Mouse (Mus musculus): ENCODE results near the gene Slu7.

The Slu7 gene

DNA sequence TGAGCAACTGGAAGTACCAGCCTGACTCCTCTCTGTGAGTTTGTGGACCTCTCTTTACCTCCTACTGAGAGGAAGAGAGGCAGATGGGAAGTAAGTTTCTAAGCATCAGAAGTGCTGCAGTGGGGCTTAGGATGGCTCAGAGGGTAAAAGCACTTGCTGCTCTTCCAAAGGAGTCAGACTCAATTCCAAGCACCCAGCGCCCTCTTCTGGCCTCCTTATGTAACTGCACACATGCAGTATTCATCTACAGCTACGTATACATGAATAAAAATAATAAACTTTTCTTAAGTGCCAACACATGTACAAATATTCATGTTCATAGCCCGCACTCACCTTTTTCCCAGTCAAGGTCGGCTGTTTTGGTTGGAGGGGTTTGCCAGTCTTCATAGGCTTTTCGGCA is 9.2 kb upstream of the Slu7 start:
- DNase-seq (ENCODE audit: low spot score in 2 of 2) = no peak

DNA sequence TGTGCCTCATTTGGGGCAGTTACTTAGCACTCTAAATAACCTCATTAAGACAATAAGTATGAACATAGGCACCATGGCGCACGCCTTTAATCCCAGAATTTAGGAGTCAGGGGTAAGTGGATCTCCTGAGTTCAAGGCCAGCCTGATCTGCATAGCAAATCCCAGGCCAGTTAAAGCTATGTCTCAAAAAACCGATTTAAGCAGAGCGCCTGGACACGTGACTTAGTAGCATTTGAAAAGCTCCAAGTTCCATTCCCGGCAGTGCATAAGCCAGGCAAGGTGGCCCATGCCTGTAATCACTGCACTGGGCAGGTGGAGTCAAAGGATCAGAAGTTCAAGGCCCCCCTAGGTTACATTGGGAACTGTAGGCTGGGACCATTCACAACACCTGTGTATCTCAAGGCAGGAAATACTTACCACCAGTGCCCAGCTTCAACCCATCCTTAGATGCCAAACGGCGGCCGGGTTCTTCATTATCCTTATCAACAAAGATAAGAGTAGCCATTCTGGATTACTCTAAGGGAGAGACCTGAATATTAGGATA is 8.3 kb upstream of the Slu7 start:
- no peak for DNase-seq (ENCODE audit: low spot score in 2 of 2)

DNA sequence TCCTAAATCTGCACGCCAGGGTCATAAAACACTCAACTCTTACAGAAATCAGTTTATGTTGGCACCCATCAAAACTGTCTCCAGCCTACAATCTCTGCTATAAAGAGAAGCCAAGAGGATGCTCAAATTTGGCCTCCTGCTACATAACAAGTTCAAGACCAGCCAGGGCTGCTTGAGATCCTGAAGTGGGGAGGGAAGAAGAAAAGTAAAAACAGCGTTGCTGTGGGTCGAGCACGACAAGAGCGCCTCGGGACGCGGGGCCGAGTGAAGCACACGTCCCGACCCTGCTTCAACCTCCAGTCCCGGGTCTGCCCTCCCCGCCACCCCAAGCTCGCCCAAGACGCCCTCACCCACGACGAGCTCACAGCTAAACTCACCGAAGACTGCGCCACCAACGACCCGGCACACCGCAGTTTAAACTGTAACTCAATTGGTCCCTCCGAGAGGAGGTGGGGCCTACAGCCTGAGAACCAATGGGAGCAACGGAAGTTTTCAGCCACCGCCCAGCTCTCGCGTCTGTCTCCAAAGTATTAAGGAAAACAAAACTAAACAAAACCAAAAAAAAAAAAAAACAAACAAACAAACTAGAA is 7.6 kb upstream of the Slu7 start, which contains the start of gene Pttg1:
Pttg1 (minus strand) TSS at position 428 of the 590 bp plus-strand sequence.
- peak; percentile 63 to 66 for DNase-seq (ENCODE audit: low spot score in 2 of 2)

DNA sequence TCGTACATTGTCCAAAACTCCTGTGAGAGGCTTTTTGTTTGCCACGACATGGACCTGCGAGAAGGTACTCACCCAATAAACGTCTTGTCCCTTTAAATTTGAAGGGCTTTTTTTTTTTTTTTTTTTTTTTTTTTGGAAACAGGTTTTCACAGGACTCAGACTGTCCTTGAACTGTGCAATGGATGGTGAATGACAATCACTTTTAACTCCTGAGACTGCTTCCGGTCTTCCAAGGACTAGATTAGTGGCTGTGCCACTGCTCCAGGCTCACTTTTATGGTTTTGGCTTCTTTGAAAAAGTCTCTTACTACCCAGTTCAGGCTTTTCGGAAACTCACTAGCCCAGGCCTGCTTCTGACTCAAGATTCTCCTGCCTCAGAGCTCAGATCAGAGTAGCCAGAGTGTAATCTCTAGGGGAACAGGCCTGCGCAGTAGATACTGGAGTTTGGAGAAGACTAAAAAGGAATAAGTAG is 7.1 kb upstream of the Slu7 start:
- no peak for DNase-seq (ENCODE audit: low spot score in 2 of 2)

DNA sequence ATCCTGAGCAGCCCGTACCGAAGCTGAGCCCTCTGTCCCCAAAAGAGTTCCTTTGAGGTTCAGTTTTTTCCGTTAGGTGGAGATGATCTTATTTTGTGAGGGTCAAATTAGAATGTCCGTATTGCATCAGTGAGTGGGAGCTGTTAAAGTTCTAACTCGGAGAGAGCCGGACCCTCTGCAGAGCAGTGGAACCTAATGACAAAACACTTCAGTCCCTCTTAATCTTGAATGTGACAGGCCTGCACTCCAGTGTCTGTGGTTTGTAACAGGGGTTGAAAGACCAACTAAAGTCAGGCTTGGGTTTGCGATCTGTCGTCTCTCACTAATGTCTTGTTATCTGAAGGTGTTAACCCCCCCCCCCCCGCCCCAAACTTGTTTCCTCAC is 472 bp downstream of the Slu7 start:
- no peak for DNase-seq (ENCODE audit: low spot score in 2 of 2)

DNA sequence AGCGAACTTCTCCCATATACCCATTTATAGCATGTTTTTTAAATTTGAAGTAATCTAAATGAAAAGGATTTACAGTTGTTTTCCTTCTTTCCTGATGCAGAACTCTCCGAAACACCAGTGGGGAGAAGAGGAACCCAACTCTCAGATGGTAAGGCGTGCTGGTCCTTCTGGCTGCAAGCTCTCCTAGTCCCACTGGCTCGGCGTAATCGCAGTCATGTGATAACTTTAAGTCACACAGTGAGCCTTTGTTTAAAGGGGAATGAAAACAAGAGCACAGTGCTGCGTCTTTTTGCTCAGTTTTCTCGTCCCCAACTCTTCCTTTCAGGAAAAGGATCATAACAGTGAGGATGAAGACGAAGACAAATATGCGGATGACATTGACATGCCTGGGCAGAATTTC is 7.6 kb downstream of the Slu7 start:
- no peak for DNase-seq (ENCODE audit: low spot score in 2 of 2)

DNA sequence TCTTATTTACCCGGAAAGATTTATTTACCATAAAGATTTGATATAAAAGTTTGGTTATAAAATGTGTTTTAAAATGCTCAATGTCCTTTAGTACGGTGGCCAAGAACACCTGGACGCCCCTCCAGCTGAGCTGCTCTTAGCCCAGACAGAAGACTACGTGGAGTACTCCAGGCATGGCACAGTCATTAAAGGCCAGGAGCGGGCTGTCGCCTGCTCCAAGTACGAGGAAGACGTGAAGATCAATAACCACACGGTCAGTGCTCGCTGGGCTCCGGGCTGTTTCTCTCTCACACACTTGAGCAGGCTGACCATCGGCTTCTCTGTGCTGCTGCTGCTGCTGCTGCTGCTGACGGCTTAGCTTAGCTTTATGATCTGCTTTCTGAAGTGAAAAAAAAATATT is 9.6 kb downstream of the Slu7 start:
- DNase-seq (ENCODE audit: low spot score in 2 of 2) = no peak

DNA sequence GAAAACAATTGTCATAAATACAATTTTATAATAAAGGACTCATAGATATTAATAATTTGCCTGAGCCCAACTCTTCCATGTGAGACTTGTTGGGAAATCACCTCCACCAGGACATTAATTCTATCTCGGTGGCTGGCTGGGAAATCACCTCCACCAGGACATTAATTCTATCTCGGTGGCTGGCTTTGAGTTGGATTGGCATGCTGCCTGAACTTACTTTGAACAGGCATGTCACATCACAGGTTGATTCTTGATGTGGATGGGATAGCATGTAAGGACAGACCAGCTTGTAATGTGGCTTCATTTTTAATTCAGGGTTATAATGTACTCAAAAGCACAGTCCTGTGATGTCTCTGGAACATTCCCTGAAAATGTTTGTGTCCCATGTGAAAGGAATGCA is 16.4 kb downstream of the Slu7 start:
- no peak for DNase-seq (ENCODE audit: low spot score in 2 of 2)

DNA sequence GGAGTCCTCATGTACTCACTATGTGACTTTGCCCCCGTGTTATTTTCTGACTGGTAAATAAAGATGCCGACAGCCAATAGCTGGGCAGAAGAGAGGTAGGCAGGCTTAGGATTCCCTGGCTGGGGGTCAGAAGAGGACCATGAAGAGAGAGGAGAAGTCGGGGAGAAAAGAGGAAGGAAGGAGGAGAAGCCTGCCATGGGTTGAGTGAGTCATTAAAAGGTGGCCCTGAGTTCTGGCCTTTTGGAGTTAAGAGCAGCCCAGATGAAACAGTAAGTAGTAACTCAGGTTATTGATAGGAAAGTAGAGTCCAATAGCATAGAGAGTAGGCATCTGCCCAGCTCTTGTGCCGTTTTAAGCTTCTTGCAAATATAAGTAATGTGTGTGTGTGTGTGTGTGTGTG is 17.8 kb downstream of the Slu7 start:
- DNase-seq (ENCODE audit: low spot score in 2 of 2) = no peak

DNA sequence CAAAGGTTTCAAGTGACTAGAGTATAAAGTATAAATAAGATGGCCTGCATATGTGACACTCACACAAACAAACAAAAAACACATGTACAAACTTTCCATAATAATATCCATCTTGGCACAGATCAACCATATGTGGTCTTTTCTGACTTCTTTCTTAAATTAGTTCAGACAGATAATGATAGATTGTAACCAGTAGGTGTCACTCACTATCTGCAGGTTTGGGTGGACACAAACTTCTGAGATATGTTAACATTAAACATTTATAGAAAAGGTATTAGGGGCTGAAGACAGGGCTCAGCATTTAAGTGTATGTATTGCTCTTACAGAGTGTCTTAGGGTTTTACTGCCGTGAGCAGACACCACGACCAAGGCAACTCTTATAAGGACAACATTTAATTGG is 18.7 kb downstream of the Slu7 start:
- no peak for DNase-seq (ENCODE audit: low spot score in 2 of 2)

DNA sequence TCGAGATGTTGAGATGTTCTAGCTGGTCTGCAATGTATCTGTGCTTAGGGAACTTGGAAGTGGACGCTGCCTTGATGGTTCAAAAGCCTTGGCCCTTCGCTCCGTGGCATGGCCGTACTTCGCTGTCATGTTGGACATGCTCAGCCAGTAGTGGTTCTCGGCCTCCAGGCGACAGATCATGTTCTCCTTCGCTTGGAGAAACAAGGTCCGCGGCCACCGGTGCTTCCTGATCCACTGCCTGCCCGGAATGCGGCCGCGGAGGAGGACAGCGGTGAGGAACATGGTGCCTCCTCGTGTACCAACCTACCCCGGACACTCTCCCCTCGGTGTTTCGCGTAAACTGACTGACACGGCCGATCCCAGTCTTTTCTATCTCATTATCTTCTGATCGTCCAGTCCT is 29.7 kb downstream of the Slu7 start:
- no peak for DNase-seq (ENCODE audit: low spot score in 2 of 2)

DNA sequence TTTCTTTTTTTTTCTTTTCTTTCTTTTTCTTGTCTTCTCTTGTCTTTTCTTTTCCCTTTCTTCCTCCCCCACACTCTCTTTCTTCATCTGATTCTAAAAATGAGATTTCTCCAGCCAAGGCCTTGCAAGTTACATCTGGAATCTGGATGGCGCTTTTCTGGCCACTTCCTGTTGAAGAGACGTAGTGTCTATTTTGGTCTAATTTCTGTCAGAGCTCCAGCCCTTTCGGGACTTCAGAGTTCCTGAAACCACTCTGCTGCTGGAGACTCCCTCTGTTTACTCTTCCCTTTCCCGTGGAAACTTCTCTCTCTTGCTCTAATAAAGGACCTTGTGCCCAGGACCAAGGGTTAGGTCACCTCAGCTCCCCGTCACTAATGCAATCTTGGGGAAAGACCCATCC is 36.6 kb downstream of the Slu7 start:
- DNase-seq (ENCODE audit: low spot score in 2 of 2) = no peak

DNA sequence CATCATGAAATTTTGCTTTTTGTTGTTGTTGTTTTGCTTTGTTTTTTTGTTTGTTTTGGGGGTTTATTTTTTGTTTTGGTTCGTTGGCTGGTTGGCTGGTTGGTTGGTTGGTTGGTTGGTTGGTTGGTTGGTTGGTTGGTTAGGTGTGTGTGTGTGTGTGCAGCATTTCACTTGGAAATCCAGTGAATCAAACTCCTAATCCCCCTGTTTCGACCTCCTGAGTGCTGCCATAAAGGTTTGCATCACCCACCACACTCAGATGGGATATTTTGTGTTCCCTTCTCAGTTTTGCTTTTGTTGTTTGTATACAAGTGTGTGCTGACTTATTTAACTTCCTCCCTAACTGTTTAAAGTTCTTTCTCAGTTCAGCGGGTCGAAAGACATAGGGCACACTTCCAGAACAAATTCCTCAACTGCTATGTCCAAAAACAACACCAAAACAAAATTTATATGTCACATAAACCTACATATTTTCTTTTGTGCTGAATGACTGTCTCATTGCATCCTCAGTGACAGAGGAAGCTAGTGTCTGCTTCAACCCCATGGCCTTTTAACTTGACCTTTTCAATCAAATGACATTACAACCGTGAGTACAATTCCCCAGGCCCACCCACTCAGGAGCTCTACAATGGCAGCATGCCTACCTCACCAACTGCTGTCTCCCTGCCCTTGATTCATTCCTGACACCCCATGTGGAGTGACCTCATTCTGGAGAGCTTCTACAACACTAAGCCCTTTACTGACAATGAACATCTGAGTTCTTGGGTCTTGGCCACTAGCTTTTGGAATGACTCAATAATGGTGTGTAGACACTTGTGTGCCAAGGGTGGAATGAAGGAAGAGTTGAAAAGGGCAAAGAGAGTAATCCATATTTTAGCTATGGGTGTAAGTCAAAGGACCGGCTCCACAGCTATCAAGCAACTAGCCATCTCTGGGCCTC is 37.6 kb downstream of the Slu7 start:
- DNase-seq (ENCODE audit: low spot score in 2 of 2) = no peak

DNA sequence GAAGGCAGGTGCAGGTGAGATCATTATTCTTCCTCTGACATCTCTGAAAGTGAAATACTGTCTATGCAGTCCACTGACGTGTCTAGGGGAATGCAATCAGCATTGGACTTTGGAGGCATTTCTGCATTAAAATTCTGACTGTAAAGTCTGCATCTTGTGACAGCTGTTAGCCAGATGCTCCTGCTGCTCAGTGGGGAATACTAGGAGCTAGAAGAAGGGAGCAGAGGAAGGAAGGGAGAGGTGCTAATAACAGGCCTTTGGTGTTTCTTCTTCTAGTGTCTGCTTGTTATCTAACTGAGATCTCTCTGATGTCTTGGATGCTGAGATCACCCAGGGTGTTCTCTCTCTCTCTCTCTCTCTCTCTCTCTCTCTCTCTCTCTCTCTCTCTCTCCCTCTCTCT is 39.6 kb downstream of the Slu7 start:
- DNase-seq (ENCODE audit: low spot score in 2 of 2) = no peak

DNA sequence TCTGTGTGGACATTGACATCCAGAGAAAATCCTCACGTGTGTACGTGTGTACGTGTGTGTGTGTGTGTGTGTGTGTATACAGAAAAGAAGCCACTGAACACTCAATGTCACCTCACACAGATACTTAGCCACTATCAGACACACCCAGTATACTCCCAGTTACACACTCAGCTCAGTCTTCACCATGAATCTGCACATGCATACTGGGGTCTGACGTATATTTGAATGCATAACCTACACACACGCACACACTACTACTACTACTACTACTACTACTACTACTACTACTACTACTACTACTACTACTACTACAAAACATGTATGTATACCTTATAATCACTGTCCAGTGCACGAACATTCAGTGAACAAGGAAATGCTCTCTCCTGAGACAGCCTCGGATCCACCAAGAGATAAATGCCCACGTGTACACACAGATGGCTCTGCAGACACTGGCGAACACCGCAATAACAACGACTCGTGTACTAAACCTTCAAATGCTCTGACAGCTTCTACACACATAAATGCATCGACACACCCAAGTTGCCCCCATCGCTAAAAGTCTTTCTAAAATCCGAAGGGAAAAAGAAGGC is 40.2 kb downstream of the Slu7 start:
- peak in 1 of 2 experiments; percentile 24 for DNase-seq (ENCODE audit: low spot score in 2 of 2)

DNA sequence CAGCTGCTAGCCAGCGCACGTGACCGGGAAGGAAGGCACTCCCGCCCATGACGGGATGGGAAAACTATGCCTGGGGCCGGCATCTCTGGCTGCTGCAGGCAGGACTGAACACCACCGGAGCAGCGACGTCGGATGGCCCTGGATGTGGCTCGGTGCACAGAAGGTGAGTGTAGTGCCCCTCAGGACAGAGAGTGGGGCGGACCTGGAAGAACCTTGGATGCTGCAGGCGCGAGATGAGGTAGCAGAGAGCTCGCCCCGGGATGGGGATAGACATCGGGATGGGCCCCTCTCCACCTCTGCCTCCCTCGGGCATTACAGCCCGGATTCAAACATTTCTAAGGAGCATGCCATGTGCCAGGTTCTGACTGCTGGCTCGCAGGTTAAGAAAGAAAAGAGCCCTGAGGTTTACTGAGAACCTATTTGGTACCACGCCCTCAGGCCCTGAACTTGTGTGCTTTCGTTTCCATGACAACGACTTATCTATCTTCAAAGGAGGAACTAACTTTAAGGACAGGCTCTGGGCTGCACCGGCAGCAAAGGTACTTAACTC is 40.8 kb downstream of the Slu7 start, which contains the start of gene C1qtnf2:
C1qtnf2 (plus strand) TSS at position 52 of the 550 bp plus-strand sequence.
- no peak for DNase-seq (ENCODE audit: low spot score in 2 of 2)

DNA sequence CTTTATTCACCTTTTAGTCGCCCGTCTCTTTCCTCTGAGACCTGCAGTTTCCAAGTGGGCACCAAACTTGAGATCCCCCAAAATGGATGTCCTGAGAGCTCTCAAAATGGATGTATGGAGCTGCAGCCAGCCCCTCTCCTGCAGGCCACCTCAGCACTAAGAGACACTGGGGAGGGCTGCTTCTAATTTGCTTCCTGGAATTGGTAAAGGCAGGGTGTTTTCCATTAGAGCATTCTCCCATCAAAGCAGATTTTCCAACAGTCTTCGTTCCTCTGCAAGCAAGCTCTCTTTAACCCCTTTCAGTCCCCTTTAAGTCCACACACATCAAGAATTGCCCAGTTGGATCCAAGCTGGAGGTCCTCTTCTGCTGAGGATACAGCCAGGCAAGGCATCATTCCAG is 45.8 kb downstream of the Slu7 start:
- DNase-seq (ENCODE audit: low spot score in 2 of 2) = no peak

DNA sequence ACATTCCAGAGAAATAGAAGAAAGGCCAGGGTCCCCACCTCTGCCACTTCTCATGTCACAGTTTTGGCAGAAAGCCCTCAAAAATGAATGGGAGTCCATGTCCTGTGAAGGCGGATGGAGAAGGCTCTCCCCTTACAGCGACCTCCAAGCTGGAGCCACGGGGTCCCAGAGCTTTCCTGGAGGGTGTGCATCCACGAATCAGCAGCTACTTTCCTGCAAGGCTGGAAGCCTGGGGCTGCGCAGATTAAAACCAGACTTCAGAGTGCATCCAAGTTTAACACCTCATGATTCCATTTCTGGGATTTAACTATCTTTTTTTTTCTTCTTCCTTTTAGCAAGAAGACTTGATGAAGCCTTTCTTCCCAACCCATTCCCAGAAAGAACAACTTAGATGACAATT is 47.0 kb downstream of the Slu7 start:
- no peak for DNase-seq (ENCODE audit: low spot score in 2 of 2)

DNA sequence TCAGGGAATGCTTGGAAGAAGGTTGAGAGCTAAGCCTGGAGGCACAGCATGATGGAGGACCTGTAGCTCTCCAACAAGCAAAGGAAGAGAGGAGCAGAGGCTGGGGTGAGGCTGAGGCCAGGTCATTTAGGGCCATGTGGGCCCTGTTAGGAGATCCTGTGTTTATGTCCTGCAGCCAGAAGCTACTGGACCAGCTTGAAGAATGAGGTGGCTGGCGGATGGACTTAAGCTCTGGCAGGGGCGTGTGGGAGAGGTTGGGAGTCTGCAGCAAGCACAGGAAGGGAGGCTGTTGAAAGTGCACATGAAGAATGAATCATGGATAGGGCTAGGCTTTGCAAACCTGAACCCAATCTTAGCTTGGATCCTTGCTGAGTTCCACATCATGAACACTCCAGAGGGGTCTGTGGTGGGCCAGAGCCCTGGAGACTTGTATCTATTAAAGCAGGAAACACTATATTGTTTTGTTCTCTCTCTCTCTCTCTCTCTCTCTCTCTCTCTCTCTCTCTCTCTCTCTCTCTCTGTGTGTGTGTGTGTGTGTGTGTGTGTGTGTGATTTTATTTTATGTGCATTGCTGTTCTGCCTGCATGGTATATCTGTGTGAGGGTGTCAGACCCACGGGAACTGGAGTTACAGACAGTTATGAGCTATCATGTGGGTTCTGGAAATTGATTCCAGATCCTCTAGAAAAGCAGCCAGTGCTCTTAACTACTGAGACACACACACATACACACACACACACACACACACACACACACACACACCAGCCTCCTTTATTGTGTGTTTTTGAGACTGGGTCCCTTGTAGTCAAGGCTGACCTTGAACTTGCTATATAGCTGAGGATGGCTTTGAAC is 48.4 kb downstream of the Slu7 start:
- no peak for DNase-seq (ENCODE audit: low spot score in 2 of 2)

DNA sequence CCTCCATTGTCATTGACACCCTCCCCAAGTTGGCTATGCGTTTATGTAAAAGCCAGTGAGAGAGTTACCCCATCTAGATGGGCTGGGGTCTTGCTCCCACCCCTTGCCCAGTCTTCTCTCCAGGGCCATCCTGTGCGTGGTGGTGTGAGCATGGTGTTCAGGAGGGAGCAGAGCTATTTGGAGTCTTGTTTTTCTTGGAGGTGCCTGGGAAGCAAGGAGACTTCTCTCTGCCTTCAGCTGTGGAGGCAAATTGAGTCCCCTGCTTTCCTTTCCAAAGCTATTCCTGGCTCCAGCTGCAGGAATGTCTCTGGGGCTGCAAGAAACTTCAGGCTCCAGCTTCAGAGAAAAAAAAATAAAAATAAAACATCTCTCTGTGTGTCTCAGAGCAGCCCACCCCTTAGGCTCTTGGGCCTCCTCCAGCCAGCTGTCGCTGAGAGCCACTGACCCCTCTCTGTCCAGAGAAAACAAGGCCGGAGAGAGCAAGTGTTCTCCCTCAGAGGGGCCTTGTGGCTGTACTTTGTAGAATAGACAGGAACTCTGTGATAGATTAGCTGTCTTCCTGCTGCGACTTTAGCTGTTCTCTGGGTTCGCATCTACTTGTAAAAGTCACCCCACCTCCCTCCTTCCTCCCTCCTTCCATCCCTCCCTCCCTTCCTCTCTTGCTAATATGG is 49.7 kb downstream of the Slu7 start:
- DNase-seq (ENCODE audit: low spot score in 2 of 2) = no peak

DNA sequence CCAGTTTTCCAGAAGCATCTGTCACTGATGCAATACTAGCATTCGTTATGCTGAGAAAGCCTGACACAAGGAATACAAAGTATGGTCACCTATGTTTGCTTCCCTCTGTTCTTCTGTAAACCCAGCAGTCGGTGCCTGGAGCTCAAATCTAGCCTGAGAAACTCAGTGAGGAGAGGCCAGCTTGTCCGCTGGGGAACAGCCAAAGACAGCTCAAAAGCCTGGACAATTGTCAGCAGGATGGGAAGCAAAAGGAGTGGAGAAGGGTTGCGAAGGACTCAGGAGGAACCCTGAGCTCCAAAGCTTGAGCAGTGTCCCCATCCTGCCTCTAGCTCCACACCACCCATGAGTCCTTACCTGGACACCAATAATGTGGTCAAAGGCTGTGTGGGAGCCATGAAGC is 50.5 kb downstream of the Slu7 start:
- DNase-seq (ENCODE audit: low spot score in 2 of 2) = no peak
